Mouse (Mus musculus) erythroblast, embryonic 14.5 days (primary cell): ENCODE measurements around the gene Cldn22.

Source experiments
- GATA1 ChIP-seq: IDR thresholded peaks from 2 replicates; pipeline ENCODE4 v1.6.1; 2012; ENCODE audit warnings: low read length, inconsistent platforms, mixed read lengths
- TAL1 ChIP-seq: IDR thresholded peaks from 3 replicates; pipeline ENCODE4 v1.6.1; 2012; ENCODE audit warnings: low read length, inconsistent platforms, mixed read lengths

- TF ChIP-seq GATA1 (no peak), TAL1 (no peak)
These were observed 29.1 kb downstream of the Cldn22 start for GRCm38 (mm10) chr8:47853356-47853755.
